Mouse (Mus musculus) gastrocnemius, postnatal 14 days (tissue): ENCODE results near the gene Rorb. TPM values are rescaled to one million over a fixed set of nuclear protein-coding genes. Genes with fewer than 3 reads are reported as not detected.

Source experiments
- DNase-seq: peaks from one replicate; pipeline ENCODE4 v3.0.0; 2021; ENCODE audit warnings: mixed read lengths
- intact Hi-C: fragments of 180-260 bp; cut with DNase I; formaldehyde crosslinking; loops from one replicate; pipeline ENCODE4 v1.15.1; 2025; ENCODE audit warnings: low total_unique reads
- total RNA-seq, 2 experiments: library from RNA; stranded (reverse); gene quantifications; 2 replicates each; pipeline ENCODE4 v1.2.3; 2021

Rorb gene
- total RNA-seq, 2 experiments from 2014 or later = 0.23 to 0.33 TPM

DNA sequence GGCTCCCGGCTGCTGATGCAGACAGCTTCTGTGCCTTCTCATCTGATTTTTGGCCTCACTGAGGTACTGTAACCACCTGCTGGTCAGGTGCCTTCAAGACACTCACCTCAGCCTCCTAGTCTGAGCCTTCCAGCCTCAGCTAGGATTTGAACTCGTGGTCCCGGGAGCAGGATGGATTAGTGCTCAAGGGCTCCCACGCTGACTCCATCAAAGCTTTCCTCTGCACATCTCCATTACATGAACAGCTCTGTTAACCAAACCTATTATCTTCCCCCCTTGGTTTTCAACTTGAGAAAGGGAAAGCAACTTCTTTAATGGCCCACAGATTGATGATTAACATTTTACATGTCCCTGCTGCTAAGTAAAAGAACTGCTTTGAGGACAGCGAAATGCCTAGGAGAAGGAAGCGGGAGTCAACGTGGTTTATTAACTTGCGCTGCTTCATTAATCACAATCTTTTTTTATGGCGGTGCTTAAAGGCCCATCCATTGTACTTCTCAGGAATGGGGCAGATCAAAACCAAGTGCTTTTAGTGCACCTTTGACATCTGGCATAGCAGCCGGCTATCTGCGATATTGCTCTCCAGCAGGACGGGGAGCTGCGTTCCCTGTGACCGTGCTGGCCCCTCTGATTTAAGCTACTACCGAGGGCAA lies 208.8 kb downstream of the Rorb start:
- DNase-seq = no peak
- intact Hi-C loops = no loop called here

DNA sequence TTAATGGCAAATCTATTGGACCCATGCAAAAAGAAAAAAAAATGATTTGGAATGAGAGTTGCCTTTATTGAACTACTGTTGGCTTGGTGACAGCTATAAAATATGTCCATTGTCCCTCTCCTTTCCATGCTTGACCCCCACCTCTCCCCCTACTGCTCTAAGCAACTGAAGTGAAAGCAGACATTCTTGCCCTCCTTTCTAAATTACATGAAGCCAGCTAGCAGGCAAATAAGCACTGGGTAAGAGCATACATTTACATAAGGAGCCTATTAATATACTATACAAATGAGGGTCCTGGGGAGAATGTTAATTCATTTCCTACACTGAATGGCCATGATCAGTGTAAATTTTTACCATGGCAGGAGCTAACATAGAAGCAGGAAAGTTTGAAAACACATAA lies 212.8 kb downstream of the Rorb start:
- intact Hi-C loops = no loop called here
- DNase-seq = no peak

DNA sequence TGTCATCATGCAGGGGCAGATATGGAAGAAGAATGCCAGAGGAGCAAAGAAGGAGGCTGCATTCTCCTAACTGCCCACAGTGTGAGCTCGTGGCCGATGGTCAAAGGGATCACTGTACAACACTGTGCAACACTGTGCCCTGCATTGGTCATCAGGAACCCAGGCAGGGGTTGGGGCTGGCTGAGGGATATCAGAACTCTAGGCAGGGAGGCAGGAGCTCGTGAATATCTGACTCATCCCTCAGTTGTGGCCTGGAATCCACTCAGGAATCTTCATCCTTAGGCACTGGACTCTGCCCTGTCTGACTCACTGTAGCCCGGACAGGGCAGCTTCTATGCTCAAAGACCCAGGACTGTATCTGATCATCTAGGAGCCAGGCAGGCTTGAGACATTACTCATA lies 220.8 kb downstream of the Rorb start:
- intact Hi-C loops = no loop called here
- DNase-seq = no peak

DNA sequence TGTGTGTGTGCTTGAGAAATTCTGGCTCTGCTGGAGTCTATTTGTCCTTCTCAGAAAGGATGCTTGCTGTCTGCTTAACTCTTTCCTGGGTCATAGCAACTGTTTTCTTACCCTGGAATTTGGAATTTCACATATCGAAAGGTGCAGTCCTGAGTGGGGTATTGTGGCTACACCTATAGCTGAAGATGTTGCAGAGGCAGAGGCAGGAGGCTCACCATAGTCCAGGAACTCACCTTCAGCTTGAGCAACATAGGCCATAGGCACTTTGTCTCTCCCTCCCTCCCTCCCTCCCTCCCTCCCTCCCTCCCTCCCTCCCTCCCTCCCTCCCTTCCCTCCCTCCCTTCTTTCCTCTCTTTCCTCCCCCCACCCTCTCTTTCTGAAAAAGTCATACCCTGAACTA lies 221.4 kb downstream of the Rorb start:
- intact Hi-C loops = no loop called here
- no peak for DNase-seq

DNA sequence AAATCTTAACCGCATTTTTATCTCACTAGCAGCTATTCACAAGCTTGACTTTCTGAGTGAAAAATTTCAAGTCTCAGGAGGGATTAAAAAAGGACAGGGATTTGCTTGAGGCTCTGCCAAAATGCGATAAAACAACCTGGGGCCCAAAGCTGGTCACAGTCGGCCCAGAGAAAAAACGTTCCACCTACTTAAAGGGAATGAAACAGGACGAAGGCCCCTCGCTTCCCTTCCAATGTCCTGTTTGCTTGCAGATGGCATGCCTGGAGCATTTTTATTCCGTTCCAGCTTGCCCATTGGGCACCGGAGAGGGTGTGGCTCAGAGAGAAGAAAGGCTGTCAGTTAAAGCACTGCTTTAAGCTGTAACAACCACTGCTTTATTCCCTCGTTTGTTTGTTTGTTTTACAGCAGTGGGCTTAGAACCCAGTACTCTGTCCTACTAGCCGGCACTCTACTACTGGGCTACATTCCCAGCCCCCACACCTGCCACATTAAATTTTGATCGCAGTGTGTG lies 221.8 kb downstream of the Rorb start:
- no peak for DNase-seq
- intact Hi-C loops = no loop called here

DNA sequence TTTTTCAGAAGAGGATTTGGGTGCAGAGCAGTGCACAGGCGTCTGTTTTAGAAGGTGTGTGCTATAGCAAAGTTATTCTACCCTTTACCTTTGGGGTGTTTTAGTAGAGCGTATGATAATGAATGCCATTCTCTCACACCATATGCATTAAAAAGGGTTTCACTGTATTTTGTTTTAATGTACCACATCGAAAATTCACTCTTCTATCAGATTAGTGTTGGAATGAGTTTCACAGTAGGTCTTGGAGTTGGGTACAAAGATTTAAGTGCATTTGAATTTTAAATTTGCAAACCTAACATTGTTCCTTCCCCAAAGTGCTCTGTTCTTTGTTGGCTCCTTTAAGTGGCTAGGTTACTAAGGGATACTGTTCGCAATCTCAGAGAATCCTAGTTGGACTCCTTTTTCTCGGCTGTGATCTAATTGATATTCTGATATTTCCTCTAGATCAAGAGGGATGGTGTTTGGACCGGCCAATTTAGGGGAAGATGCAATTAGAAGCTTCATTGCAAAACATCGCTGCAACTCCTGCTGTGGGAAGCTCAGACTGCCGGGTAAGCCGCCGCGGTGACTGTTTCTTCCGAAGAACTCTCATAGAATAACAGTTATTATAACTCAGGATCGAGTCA lies 222.4 kb downstream of the Rorb start:
- intact Hi-C loops = no loop called here
- no peak for DNase-seq

DNA sequence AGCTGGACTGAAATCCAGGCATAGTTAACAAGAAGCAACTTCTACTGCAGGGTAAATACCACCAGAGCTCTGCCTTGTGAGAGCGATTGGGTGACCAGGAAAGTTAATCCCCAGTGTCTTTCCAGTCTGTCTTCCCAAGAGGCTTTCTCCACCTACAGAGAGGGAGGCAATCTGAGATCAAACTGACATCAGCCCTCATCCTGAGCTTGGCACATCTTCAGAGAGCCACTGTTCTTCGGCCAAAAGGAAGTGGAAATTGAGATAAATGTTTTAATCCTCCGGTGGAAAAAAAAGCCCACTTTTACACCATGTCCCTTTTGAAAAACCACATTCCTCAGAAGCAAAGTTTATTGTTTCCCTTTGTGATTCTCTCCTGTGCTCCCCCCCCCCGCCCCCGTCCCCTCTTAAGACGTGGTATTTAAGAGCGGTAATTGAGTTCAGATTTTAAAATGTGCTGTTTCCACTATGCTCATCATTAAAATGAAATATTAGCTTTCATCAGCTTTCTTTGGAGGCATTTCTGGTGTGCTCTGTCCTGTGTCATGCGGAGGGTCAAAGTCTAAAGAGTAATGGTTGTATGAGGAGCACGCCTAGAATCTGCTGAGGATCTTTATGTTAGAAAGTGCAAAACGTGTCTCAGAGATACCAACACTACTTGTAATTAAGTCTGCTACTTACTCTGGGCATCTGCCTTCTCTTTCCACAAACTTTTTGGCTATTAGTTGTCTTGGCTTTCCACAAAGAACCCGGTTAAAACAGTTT lies 223.2 kb downstream of the Rorb start:
- no peak for DNase-seq
- intact Hi-C loops = no loop called here

DNA sequence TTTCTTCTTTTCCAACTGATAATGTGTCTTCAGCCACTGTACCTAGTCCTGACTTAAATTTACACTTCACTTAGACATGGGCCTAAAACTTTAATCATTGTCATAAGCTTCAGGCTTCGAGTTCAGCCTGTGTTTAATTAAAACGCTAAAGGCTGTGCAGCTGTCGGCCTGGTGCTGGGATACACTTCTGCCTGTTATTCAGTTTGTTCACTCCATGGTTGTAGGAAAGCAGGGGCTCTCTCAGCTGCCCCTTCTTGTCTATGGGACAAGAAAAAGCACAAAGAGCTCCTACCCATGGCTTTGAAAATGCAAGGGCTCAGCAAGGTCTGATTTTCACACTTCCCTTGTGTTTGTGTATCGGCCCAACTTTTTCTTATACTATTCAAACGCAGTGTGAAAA lies 229.8 kb downstream of the Rorb start:
- intact Hi-C loops = no loop called here
- no peak for DNase-seq
